10 mouse cellular contexts compared by ENCODE assay signal in genomic region chr19:36538528-36538927, GRCm38 (mm10). TPM values are rescaled to one million over a fixed set of nuclear protein-coding genes. Genes with fewer than 3 reads are reported as not detected.
DNase-seq lines count a peak whose midpoint lies in the region; ATAC-seq lines count a peak whose summit lies in the region.
"Had no signal": no experiment of that assay in that cellular context is flagged by ENCODE, and none has a peak within 500 bp of the region (broad histone marks: within the 10 kb centered on the region; RNA-seq: fewer than 3 reads in every experiment).

No protein-coding gene starts in this region.

- H3K4me1 ChIP-seq in hindbrain, embryonic 16.5 days (ENCODE audit: control insufficient read depth, insufficient read depth, low read depth, low read length): peaks cover 10% of the 10 kb centered on the region
- H3K4me1 ChIP-seq in limb, embryonic 10.5 days: peaks cover 12% of the 10 kb centered on the region
- peaks cover 22% of the 10 kb centered on the region for H3K4me1 ChIP-seq in midbrain, embryonic 14.5 days (ENCODE audit: control insufficient read depth, insufficient read depth, low read length)

- H3K27me3 ChIP-seq in hindbrain, embryonic 16.5 days (replicated peaks; ENCODE audit: control insufficient read depth, insufficient read depth, low read length): no peaks in the 10 kb centered on the region
- H3K27me3 ChIP-seq in limb, embryonic 10.5 days (ENCODE audit: low read depth, poor library complexity, severe bottlenecking): peaks cover 13% of the 10 kb centered on the region; the same call in 1 of the 2 replicates
- H3K27me3 ChIP-seq in midbrain, embryonic 14.5 days (ENCODE audit: control insufficient read depth, insufficient read depth, low read length): no peaks in the 10 kb centered on the region
- H3K27me3 ChIP-seq: embryonic facial prominence, embryonic 15.5 days had no signal

- no peak overlapping the region for H3K4me2 ChIP-seq in hindbrain, embryonic 16.5 days (ENCODE audit: low read length)
- no peak overlapping the region for H3K4me2 ChIP-seq in midbrain, embryonic 14.5 days (ENCODE audit: low read length)
- H3K4me2 ChIP-seq: embryonic facial prominence, embryonic 15.5 days had no signal

- no peaks in the 10 kb centered on the region for H3K9me3 ChIP-seq in hindbrain, embryonic 16.5 days (ENCODE audit: control insufficient read depth, low read length)
- no peaks in the 10 kb centered on the region for H3K9me3 ChIP-seq in limb, embryonic 10.5 days (replicated peaks)
- H3K9me3 ChIP-seq in midbrain, embryonic 14.5 days (ENCODE audit: control insufficient read depth, low read length): no peaks in the 10 kb centered on the region
- H3K9me3 ChIP-seq: embryonic facial prominence, embryonic 15.5 days had no signal

- no peak overlapping the region for H3K9ac ChIP-seq in hindbrain, embryonic 16.5 days (ENCODE audit: low read depth, low read length)
- H3K9ac ChIP-seq in midbrain, embryonic 14.5 days (replicated peaks; ENCODE audit: low read length): no peak overlapping the region
- H3K9ac ChIP-seq: embryonic facial prominence, embryonic 15.5 days had no signal

- no peak overlapping the region for H3K4me3 ChIP-seq in hindbrain, embryonic 16.5 days (ENCODE audit: low read length)
- H3K4me3 ChIP-seq in limb, embryonic 10.5 days: no peak overlapping the region
- no peak overlapping the region for H3K4me3 ChIP-seq in midbrain, embryonic 14.5 days (replicated peaks; ENCODE audit: low read depth, low read length)
- H3K4me3 ChIP-seq: embryonic facial prominence, embryonic 15.5 days had no signal

- DNase-seq in layer of hippocampus, adult 11-12 months (ENCODE audit: low spot score): peak; percentile 57
- no peak for DNase-seq in layer of hippocampus, adult 9-10 months (ENCODE audit: low spot score)
- DNase-seq in ES-CJ7 (ENCODE audit: low read depth, low spot score): peak; percentile 73
- peak; percentile 48 for DNase-seq in cerebellum, adult 8-10 months
- DNase-seq in limb, embryonic 10.5 days (ENCODE audit: low spot score): peak; percentile 44
- DNase-seq in midbrain, embryonic 14.5 days: peak; percentile 88
- DNase-seq in frontal cortex, postnatal 10 days (ENCODE audit: low spot score in 2 of 2): no peak

- 9% methylated on average over 4 of the region's 4 CpGs for WGBS in hindbrain, embryonic 16.5 days
- 12% methylated on average over 4 of the region's 4 CpGs for WGBS in limb, embryonic 10.5 days
- WGBS in midbrain, embryonic 14.5 days: 7% methylated on average over 4 of the region's 4 CpGs

- ATAC-seq in hindbrain, embryonic 16.5 days: 0 out of 2 replicates have a peak, but pooled peaks have one; percentile 35
- peak; percentile 37; the same call in 1 of the 2 replicates for ATAC-seq in midbrain, embryonic 14.5 days (ENCODE audit: low FRiP score, low TSS enrichment)

- no peaks in the 10 kb centered on the region for H3K36me3 ChIP-seq in hindbrain, embryonic 16.5 days (ENCODE audit: control insufficient read depth, insufficient read depth, low read length)
- H3K36me3 ChIP-seq in limb, embryonic 10.5 days: no peaks in the 10 kb centered on the region
- H3K36me3 ChIP-seq in midbrain, embryonic 14.5 days (ENCODE audit: control insufficient read depth, insufficient read depth, low read length): no peaks in the 10 kb centered on the region
- H3K36me3 ChIP-seq: embryonic facial prominence, embryonic 15.5 days had no signal

- H3K27ac ChIP-seq in hindbrain, embryonic 16.5 days (ENCODE audit: low read depth, low read length): no peak overlapping the region
- H3K27ac ChIP-seq in limb, embryonic 10.5 days: no peak overlapping the region
- no peak overlapping the region for H3K27ac ChIP-seq in midbrain, embryonic 14.5 days (replicated peaks; ENCODE audit: low read depth, low read length)
- H3K27ac ChIP-seq: embryonic facial prominence, embryonic 15.5 days; macrophage had no signal

RNA-seq across cellular contexts. Expression of gene Hectd2, which starts 15.9 kb away (rescaled TPM):
- 8.6 and 8.8 TPM in 2 replicates for polyA plus RNA-seq in hindbrain, embryonic 16.5 days (2015; fragmentation: Nextera tagmentation; extraction: Ambion mirVana)
- polyA plus RNA-seq in limb, embryonic 10.5 days (2016; fragmentation: Nextera tagmentation; extraction: Ambion mirVana): 1.8 TPM in 2 replicates
- polyA plus RNA-seq in midbrain, embryonic 14.5 days (2014; fragmentation: Nextera tagmentation; extraction: Ambion mirVana): 14.8 and 16.4 TPM in 2 replicates

Comparison
In these comparisons a context has a peak if more than half of its experiments do, and no peak if none do; other contexts are left out.
1. DNase-seq: peak in layer of hippocampus, adult 11-12 months (single experiment), ES-CJ7 (single experiment), cerebellum, adult 8-10 months (single experiment), limb, embryonic 10.5 days (single experiment) and midbrain, embryonic 14.5 days (single experiment); none in layer of hippocampus, adult 9-10 months (single experiment) and frontal cortex, postnatal 10 days (0 of 2).